Mouse (Mus musculus): ENCODE data around the gene Hus1b. TPM values are rescaled to one million over a fixed set of nuclear protein-coding genes. Genes with fewer than 3 reads are reported as not detected.

The Hus1b gene
- 0.17 TPM in 1 of 2 replicates, not detected in the other for polyA plus RNA-seq (2016; fragmentation: Nextera tagmentation; extraction: Ambion mirVana)

DNA sequence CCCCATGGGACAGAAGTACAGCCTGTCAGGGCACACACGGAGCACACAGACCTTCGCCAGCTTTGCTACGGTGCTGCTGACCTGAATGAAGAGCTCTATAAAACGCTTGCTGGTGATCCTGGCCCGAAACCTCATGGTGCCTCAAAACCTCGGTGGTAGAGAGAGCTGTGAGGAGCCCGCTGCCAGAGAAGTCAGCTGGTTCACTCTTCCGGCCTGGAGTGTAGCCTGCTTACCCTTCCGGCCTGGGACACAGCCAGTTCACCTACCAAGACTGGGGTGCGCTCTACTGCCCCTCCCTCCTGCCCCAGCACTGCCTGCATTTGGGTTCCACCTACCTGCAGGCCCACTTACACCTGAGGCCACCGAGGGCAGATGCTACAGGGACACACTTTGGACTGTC, at the start of gene Hus1b:
Gene Hus1b, minus strand, starts transcription at position 220 of the 400 bp plus-strand sequence.
- H3K36me3 ChIP-seq (replicated peaks): no peaks in the 10 kb centered on the region
- no peak within 1 kb of the TSS for H3K9ac ChIP-seq
- no peaks in the 10 kb centered on the region for H3K27me3 ChIP-seq
- no peak within 1 kb of the TSS for H3K4me2 ChIP-seq
- H3K9me3 ChIP-seq: no peaks in the 10 kb centered on the region
- ATAC-seq (ENCODE audit: low FRiP score): no peak
- H3K4me3 ChIP-seq (replicated peaks): no peak within 1 kb of the TSS
- WGBS: 95% methylated on average over 11 of the region's 11 CpGs
- H3K4me1 ChIP-seq: peaks cover 3% of the 10 kb centered on the region; the same call in 1 of the 2 replicates
- H3K27ac ChIP-seq: no peak within 1 kb of the TSS

DNA sequence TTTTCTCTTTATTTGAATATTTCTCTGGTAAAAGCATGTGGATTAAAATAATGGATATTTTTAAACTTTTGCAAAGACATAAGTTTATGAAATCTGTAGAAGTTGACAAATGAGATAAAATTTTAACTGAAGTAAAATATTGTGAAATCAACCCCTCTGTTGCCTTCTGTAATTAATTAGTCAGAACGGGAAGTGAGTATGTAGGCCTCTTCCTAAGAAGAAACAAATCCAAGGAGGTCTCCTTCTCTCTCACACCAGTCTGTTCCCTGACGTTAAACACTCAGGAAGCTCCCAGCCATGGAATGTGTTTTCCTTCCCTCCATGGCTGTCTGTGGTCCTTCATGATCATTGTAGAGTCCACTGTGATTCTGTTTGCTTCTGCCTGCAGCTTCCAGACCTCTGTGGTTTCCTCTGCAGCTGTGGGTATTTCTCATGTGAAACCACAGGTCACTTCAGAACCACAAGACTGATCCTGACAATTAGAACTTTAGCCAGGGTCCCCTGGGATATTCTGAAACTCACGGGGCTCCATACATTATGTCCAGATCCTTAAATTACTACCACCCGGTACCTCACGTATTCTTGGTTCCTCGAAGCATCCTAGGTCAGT, 46.8 kb upstream of the Hus1b start:
- Histone ChIP-seq H3K4me3 (replicated peaks) (no peak overlapping the region), H3K9me3 (no peaks in the 10 kb centered on the region), H3K4me1 (no peaks in the 10 kb centered on the region), H3K9ac (no peak overlapping the region), H3K36me3 (replicated peaks) (no peaks in the 10 kb centered on the region), H3K27me3 (peaks cover 5% of the 10 kb centered on the region; the same call in 1 of the 2 replicates), H3K4me2 (no peak overlapping the region), H3K27ac (no peak overlapping the region)
- no peak for ATAC-seq (ENCODE audit: low FRiP score)
- WGBS: 81% methylated on average over 6 of the region's 6 CpGs

DNA sequence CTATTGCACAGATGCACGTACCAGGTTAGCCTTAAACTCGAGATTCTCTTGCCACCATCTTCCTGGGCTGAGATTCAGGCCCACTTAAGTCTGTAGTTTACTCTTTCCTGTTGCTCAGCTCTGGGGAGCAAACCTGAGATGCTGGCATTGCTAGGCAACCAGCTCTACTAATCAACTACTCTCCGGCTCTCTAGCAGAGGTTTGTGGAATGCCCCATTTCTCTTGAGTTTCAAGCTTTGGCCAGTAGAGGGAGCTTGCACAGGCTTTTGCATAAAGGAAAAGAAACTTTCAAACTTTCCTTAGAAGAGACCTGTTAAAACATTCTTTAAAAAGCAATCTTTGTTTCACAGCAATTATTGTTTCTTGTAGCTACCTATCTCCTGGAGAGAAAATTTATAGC, 46.3 kb upstream of the Hus1b start:
- 0 out of 2 replicates have a peak, but pooled peaks have one; percentile 53 for ATAC-seq (ENCODE audit: low FRiP score)
- Histone ChIP-seq H3K36me3 (replicated peaks) (no peaks in the 10 kb centered on the region), H3K9me3 (no peaks in the 10 kb centered on the region), H3K27ac (no peak overlapping the region), H3K27me3 (peaks cover 5% of the 10 kb centered on the region; the same call in 1 of the 2 replicates), H3K4me3 (replicated peaks) (no peak overlapping the region), H3K9ac (no peak overlapping the region), H3K4me1 (no peaks in the 10 kb centered on the region), H3K4me2 (no peak overlapping the region)
- WGBS: 26% methylated on average over 3 of the region's 3 CpGs

DNA sequence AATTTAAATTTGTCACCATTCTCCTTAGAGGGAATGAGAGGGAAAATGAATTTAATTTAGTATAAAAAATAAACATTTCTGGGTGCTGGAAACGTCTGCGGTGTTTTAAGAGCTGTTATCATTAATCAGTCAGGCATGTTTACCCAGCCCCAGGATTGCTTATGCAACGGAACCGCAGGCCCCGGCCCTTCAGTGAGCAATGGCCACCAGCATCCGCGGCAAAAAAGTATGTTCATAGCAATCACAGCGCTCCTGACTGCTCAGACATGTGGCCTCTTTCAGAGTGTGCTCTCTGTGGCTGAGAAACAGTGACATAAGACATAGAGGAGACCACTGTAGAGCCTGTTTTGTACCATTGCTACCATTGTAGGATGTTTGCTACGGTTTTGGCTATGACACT, 42.7 kb upstream of the Hus1b start:
- peaks cover 29% of the 10 kb centered on the region for H3K27me3 ChIP-seq
- ATAC-seq (ENCODE audit: low FRiP score): no peak

DNA sequence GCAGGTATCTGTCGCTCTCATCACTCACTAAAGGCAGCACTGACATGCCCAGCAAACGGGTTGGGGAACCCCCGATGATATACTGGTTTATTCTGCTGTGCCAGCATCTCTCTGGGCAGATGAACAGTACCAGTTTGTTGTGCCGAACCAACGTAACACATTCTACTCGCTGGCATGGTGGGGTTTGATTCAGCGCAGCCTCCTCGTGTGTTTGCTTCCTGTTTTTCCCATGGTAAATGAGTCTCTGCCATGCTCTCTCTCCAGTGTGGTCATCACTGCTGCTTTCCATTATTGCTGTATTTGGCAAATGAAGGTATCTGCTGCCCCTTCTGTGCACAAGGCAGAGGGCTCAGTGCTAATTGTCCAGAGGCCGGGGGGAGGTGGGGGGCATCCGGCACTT, 42.2 kb upstream of the Hus1b start:
- Histone ChIP-seq H3K9me3 (no peaks in the 10 kb centered on the region), H3K36me3 (replicated peaks) (no peaks in the 10 kb centered on the region), H3K27me3 (peaks cover 30% of the 10 kb centered on the region), H3K9ac (no peak overlapping the region), H3K27ac (no peak overlapping the region), H3K4me2 (no peak overlapping the region), H3K4me3 (replicated peaks) (no peak overlapping the region), H3K4me1 (peaks cover 13% of the 10 kb centered on the region; the same call in 1 of the 2 replicates)
- WGBS: 93% methylated on average over 10 of the region's 10 CpGs
- no peak for ATAC-seq (ENCODE audit: low FRiP score)

More for the DNA sequence above, 42.7 kb upstream of the Hus1b start:
- WGBS: 82% methylated on average over 9 of the region's 9 CpGs
- Histone ChIP-seq H3K9ac (no peak overlapping the region), H3K27ac (no peak overlapping the region), H3K9me3 (no peaks in the 10 kb centered on the region), H3K4me3 (replicated peaks) (no peak overlapping the region), H3K4me2 (no peak overlapping the region), H3K36me3 (replicated peaks) (no peaks in the 10 kb centered on the region), H3K4me1 (peaks cover 11% of the 10 kb centered on the region; the same call in 1 of the 2 replicates)

DNA sequence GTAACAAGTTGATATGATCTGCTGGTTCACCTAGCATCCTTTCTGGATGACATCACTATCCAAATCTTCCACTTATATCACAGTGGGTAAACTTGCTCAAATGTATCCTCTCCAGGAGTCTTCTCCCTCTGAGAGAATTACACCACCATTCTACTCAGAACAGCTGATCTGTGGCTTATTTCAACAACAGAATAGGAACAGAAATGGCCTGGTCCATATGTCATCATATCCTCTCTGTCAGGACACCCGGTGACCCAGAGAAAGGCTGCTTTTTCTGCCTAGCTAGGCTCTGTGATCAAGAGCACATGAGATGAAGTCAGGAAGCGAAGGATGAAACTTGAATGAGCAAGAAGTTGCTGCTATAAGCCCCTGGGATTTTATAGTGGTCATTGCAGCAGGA, 40.1 kb upstream of the Hus1b start:
- Histone ChIP-seq H3K4me1 (peaks cover 13% of the 10 kb centered on the region; the same call in 1 of the 2 replicates), H3K27ac (no peak overlapping the region), H3K4me2 (no peak overlapping the region), H3K9ac (no peak overlapping the region), H3K4me3 (replicated peaks) (no peak overlapping the region), H3K9me3 (no peaks in the 10 kb centered on the region), H3K36me3 (replicated peaks) (no peaks in the 10 kb centered on the region), H3K27me3 (peaks cover 30% of the 10 kb centered on the region)
- ATAC-seq (ENCODE audit: low FRiP score): no peak
- 85% methylated on average over 2 of the region's 2 CpGs for WGBS

DNA sequence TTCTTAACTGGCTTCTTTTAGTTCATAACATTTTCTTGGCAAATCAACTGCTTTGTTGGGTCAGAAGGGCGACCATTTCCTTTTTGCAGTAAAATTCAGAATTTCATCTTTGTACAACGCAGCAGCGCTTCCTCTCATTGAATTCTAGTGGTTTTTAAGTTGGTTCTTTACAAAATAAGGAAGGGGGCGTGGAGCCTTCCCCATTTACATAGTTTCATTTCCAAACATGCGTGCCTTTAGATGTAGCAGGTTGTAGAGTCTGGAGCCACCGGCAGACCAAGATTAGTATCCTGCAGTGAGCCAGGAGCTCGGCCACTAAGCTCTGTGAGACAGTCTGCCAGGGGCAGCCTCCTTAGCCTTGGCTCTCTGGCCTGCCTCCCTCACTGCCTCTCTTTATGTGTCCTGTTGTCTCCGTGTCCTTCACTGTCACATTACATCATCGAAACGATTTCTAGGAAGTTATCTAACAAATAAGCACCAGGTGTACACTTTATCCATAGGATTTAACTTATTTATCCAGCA, 39.4 kb upstream of the Hus1b start:
- H3K4me2 ChIP-seq: no peak overlapping the region
- H3K4me1 ChIP-seq: peaks cover 13% of the 10 kb centered on the region; the same call in 1 of the 2 replicates
- H3K27ac ChIP-seq: no peak overlapping the region
- no peaks in the 10 kb centered on the region for H3K9me3 ChIP-seq
- no peak overlapping the region for H3K9ac ChIP-seq
- WGBS: 65% methylated on average over 10 of the region's 10 CpGs
- no peaks in the 10 kb centered on the region for H3K36me3 ChIP-seq (replicated peaks)
- no peak overlapping the region for H3K4me3 ChIP-seq (replicated peaks)
- ATAC-seq (ENCODE audit: low FRiP score): no peak
- H3K27me3 ChIP-seq: peaks cover 30% of the 10 kb centered on the region

DNA sequence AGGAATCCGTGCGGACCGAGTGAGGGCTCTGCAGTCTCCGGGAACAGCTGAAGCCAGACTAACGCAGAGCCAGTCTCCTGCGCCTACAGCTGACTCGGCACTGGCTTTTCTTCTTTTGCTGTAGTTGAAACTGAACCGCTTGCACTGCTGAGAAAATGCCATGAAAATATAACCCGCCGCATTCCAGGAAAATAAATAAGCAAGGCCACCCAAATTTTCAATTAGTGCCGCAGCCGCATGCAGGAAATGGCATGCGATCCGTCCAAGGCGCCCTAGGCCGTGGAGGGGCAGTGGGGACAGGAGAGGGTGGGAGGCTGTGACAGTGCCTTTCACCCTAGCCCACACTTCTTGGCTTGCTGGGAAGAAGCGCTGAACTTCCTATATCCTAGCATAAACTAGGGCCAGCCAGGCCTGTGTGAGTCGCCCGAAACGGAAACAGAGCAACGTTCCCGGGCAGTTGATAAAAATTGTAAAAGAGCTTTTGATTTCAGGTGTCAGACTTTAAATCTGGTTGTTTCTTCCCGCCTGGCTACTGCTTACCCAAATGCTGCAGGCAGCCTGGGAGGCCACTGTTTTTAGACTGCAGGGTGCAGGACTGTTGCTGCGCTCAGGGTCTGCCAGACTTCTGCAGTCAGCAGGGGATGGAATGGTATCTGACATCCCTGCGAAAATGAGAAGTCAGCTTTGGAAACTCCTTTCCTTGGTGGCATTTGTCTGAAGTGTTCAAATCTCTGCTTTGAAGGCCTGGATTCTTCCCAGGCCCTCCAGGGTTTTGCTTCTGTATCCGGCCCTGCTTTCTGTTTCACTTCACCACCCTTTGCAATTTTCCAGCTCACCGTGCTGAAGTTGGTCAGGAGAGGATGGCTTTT, 38.3 kb upstream of the Hus1b start:
- Histone ChIP-seq H3K9me3 (no peaks in the 10 kb centered on the region), H3K27me3 (peaks cover 25% of the 10 kb centered on the region), H3K4me1 (peaks cover 13% of the 10 kb centered on the region; the same call in 1 of the 2 replicates), H3K4me2 (peak overlapping the region; percentile 54), H3K4me3 (replicated peaks) (peak overlapping the region; percentile 30), H3K36me3 (replicated peaks) (no peaks in the 10 kb centered on the region), H3K27ac (no peak overlapping the region), H3K9ac (no peak overlapping the region; the same call in 1 of the 2 replicates)
- ATAC-seq (ENCODE audit: low FRiP score): peak; percentile 68; the same call in 1 of the 2 replicates
- 22% methylated on average over 27 of the region's 27 CpGs for WGBS

DNA sequence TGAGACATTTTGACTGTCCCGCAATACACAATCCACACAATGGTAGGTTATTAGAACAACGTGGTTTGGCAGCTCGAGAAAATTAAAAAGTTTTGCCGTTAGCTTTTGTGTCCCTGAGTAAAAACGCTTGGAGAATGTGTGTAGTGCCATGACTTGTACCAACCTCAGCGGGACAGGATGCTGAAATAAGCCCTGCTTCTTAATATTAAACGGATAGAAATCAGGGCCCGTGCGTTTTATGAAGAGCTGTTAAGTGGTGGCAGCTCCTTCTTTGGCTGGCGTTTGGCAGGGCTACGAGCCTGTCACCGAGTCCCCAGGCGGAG, 37.7 kb upstream of the Hus1b start:
- H3K4me3 ChIP-seq (replicated peaks): peak overlapping the region; percentile 30
- H3K4me1 ChIP-seq: peaks cover 13% of the 10 kb centered on the region; the same call in 1 of the 2 replicates
- H3K4me2 ChIP-seq: peak overlapping the region; percentile 54
- WGBS: 27% methylated on average over 13 of the region's 13 CpGs
- H3K36me3 ChIP-seq (replicated peaks): no peaks in the 10 kb centered on the region
- no peak overlapping the region for H3K27ac ChIP-seq
- no peak for ATAC-seq (ENCODE audit: low FRiP score)
- peaks cover 25% of the 10 kb centered on the region for H3K27me3 ChIP-seq
- H3K9ac ChIP-seq: no peak overlapping the region; the same call in 1 of the 2 replicates
- no peaks in the 10 kb centered on the region for H3K9me3 ChIP-seq

DNA sequence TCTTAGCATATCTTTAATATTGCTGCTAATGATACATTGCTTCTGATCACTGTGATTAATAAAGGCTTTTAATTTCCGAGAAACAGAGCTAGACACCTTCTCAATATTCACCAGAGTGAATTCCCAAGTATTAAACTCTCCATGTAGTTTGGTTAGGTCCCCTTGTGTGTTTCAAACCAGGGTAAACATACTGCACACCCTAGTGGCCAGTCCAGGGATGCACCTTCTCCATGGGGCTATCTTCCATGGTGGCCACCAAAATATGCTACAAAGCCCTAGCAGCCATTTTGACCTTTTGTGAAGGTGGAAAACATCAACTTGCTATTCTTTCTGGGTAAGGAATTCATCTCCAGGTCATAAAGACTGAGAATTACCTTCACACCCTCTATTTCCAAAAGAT, 34.1 kb upstream of the Hus1b start:
- no peak overlapping the region for H3K27ac ChIP-seq
- peaks cover 13% of the 10 kb centered on the region; the same call in 1 of the 2 replicates for H3K4me1 ChIP-seq
- H3K27me3 ChIP-seq: peaks cover 13% of the 10 kb centered on the region; the same call in 1 of the 2 replicates
- H3K4me3 ChIP-seq (replicated peaks): no peak overlapping the region
- H3K9me3 ChIP-seq: no peaks in the 10 kb centered on the region
- WGBS: 81% methylated on average over 1 of the region's 1 CpGs
- no peak overlapping the region for H3K9ac ChIP-seq
- ATAC-seq (ENCODE audit: low FRiP score): no peak
- H3K36me3 ChIP-seq (replicated peaks): no peaks in the 10 kb centered on the region
- H3K4me2 ChIP-seq: no peak overlapping the region

DNA sequence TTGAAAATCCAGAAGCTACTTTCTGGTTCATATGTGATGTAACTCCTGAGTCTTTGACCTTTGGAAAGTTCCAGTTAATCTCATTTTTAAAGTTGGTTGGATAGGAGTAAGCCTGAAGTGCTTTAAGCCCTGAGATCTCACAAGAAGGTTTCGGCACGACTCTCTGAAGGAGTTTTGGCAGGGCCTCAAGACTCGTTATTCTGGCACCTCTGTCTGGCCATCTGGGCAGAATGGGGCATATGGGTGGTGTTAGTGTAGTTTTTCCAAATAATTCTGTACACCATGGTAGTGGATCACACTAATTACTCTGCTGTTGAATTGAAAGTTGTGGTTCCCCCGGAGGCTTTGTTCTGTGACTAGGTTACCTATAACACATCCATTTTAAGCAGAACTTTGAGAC, 30.7 kb upstream of the Hus1b start:
- ATAC-seq (ENCODE audit: low FRiP score): no peak
- peaks cover 5% of the 10 kb centered on the region for H3K4me1 ChIP-seq
- WGBS: 46% methylated on average over 4 of the region's 4 CpGs

DNA sequence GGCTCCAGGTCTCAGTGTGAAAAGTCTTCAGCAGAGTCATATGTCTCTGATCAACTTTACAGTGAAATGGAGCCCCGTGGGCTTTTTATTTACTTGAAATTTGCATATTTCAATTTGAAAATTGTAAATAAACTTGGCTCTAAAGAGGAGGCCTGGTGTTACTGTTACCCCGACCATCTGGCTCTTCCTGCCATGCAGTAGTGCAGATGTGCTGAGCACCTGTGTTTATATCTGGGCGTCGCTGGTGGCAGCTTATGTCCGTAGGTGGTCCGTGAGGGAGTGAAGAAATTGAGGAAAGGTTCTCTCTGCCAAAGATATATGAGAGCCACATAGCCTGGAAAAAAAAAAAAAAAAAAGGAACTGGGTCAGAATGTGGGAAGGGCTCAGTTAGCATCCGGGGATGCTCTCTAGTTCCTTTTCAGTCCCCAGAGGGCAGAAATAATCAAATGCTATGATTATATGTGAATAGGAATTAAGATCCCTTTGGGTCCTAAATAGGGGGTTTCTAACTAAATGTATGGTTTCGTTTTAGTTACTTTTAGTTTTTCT, 29.1 kb upstream of the Hus1b start:
- H3K27ac ChIP-seq: no peak overlapping the region
- H3K4me3 ChIP-seq (replicated peaks): no peak overlapping the region
- no peak overlapping the region for H3K4me2 ChIP-seq
- WGBS: 69% methylated on average over 8 of the region's 8 CpGs
- no peaks in the 10 kb centered on the region for H3K36me3 ChIP-seq (replicated peaks)
- H3K9me3 ChIP-seq: no peaks in the 10 kb centered on the region
- no peak overlapping the region for H3K9ac ChIP-seq
- peaks cover 5% of the 10 kb centered on the region for H3K4me1 ChIP-seq
- no peak for ATAC-seq (ENCODE audit: low FRiP score)
- H3K27me3 ChIP-seq: no peaks in the 10 kb centered on the region

More for the DNA sequence above, 30.7 kb upstream of the Hus1b start:
- H3K27ac ChIP-seq: no peak overlapping the region
- no peaks in the 10 kb centered on the region for H3K27me3 ChIP-seq
- H3K9me3 ChIP-seq: no peaks in the 10 kb centered on the region
- H3K9ac ChIP-seq: no peak overlapping the region
- no peaks in the 10 kb centered on the region for H3K36me3 ChIP-seq (replicated peaks)
- H3K4me3 ChIP-seq (replicated peaks): no peak overlapping the region
- no peak overlapping the region for H3K4me2 ChIP-seq

Measured in forebrain, embryonic 12.5 days (tissue).